Mouse (Mus musculus): ENCODE results near the gene Rhot2.

Gene Rhot2

DNA sequence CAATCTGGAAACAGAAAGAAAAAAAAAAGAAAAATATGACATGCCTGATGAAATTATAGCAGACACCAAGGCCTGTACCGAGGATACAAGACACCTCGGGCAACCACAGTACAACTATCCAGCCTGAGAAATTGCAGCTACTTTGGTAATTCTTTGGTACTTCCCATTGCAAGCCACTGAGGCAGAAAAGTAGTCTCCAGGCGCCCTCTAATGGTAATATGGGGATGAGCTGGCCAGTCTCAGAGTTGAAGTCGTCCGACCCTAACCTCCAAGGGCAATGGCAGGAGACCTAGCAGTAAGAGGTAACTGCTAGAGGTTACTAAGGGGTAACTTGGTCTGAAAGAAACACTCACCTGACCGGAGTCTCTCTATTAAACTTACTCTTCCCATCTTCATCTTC is 43.6 kb downstream of the Rhot2 start:
- DNase-seq (ENCODE audit: extremely low read depth, low read depth) = peak; percentile 59

DNA sequence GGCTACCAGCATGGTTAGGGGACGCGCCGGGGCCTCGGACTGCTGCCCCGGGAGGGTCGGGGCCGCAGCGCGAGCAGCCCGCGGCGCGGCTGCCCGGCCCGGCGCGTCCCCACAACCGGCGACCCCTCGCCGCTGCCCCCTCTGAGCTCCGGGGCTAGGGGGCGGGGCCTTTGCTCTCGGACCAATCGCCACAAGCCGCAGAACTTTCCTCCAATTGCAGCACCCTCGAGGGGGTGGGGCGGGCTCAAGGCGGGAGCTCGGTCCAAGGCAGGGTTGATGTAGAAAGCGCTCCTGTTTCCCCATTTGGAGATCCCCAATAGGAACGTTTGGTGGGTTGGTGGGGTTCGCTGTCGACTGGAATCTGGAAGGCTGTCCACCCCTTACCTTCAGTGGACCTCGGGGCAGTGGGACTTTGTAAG is 47.7 kb downstream of the Rhot2 start, which contains the start of gene Metrn:
Gene Metrn, minus strand, starts transcription at position 186 of the 419 bp plus-strand sequence.
- peak; percentile 81 for DNase-seq (ENCODE audit: extremely low read depth, low read depth)

DNA sequence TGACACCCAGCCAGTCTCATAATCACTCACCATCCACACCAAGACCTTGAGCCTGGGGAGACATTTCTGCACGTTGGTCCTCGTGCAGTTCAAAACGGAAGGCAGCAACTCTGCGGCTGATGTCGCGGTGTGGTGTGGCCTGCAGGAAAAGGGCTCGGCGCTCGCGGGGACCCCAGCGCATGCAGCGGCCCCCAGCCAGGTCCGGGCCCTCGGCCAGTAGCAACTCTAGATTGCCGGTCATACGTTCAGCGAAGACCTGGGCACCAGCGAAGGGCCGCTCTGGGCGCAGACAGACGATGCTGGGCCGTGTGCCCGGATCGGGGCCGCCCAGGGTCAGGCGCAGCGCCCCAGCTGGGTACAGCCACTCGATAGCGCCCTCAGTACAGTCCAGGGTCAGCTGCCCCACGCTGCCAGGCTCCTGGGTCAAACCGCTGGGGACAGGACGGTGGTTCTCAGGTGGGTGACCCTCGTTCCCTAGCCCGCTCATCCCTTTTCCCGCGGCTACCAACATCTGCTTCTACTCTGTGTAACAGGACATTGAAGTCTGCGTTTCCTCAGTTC is 48.4 kb downstream of the Rhot2 start:
- DNase-seq (ENCODE audit: extremely low read depth, low read depth) = no peak

DNA sequence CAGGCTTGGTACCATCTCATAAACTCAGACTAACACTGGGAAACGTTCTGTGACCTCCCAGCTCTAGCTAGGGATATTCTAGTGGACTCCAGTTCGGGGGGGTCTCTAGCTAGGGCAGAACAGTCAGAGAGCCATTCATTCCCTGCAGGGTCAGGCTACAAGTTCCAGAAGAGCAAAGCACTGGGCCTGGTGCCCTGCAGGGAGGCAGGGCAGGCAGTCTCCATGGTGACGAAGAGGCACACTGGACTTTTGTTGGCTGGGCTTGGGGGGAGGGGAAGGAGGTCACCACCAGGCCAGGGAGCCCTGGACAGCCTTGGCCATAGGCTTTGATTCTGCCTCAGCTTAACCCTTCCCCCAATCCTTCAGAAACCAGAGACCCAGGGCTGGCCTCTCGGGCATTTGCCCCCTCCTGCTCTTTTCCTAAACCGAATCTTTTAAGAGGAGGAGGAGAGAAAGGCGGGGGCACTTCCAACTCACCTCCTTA is 49.0 kb downstream of the Rhot2 start, which contains the start of gene AC134908.4:
Gene AC134908.4, minus strand, starts transcription at position 51 of the 484 bp plus-strand sequence.
- no peak for DNase-seq (ENCODE audit: extremely low read depth, low read depth)

DNA sequence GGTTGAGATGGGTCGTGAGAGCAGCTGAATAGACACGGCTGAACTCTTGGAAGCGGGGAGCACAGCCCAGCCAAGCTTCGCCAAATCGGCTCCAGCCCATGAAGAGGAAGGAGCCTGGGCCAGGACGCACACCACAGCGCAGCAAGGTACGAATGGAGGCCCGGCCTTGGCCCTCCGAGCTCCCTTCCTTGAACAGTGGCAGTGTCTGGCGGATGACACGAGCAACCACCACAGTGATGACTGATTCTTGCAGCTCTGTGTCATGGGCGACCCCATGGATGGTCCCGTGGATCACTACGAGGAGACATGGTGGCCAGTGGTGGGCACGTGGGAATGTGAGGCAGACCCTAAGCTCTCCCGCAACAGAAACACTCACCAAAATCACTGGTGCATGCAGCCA is 49.7 kb downstream of the Rhot2 start:
- no peak for DNase-seq (ENCODE audit: extremely low read depth, low read depth)

DNA sequence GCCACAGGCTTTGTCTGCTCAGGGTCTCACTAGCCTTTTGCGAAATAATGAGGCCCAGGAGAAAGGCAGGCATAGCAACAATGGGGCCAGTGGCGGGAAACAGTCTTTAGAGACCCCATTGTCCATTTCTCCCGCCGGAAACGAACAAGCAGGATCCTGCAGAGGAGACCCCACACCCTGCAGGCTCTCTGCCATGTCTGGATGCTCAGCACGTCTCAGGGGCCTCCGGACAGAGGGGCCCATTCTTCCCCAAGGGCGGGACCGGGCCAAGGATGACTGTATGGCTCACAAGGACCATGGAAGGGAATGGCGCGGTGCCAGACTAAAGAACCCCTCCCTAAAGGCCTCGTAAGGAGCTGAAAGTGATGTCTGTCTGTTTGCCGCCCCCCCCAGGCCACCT is 50.5 kb downstream of the Rhot2 start:
- no peak for DNase-seq (ENCODE audit: extremely low read depth, low read depth)

DNA sequence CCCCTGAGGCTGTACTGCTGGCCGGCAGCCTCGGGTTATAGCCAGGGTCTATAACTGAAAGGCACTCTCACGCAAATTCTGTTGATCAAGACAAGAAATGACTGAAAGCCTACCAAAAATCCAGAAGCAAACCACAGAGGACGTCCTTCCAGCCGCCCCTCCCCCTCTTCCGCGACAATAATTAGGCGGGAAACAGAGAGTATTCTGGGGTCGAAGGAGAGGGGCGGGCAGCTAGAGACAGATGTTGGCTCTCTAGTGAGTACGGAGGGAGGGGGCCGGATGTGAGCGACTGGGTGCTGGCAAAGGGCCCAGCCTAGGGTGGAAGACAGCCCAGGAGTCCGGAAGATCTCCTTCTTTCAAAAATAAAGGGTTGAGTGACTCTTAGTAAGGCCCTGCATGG is 52.0 kb downstream of the Rhot2 start, which contains the start of gene Fam173a:
Gene Fam173a, minus strand, starts transcription at position 287 of the 400 bp plus-strand sequence.
- peak; percentile 82 for DNase-seq (ENCODE audit: extremely low read depth, low read depth)

DNA sequence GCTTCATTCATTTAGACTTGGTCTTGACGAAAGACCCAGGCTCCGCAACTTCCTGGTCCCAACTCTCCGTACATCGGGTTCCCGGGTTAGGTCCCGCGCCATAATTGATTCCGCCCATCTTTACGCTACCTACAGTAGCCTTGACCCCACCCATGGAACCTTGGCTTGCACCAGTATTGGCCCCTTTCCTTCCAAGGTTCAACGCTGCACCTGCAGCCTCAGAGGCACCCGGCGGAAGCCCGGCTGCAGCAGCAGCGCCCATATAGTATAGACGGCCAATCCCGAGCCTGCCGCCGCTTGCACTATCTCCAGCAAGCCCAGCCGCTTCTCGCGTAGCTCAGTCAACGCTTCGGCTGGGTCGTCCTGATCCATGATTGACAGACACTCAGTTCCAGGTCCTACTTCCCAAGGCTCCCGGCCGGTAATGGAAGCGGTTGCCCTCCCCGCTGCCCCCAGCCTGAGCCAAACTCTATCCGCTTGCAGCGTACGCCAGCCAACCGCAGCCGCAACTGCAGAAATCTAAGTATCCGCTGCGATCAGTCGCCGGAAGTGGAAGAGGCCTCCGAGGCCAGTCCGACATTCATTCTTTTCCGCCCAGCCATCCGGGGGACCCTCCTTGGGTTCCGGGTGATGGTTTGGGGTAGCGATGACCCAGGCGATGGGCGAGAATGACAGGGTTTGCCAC is 52.7 kb downstream of the Rhot2 start:
- peak; percentile 76 for DNase-seq (ENCODE audit: extremely low read depth, low read depth)

DNA sequence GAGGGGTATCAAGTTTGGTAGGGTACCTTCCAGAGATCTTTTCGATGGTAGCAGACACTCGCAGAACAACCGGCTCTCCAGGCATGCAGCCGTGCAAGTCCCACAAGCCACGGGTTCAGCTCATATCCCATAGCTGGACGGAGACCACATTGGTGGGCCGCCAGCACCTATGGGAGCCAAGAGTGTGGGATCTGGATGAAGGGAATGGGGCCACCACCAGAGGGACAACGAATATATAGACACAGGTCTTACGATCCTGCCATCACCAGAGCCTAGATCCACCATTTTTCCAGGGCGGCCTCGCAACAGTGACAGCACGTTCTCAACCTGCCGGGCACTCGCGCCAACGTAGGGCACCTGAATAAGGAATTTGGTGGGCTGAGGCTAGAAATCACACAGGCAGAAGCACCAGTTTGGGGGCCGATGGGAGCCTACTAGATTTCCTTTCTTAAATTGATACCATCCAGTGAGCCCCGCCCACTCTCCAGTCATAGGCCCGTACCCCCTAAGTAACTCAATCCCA is 53.3 kb downstream of the Rhot2 start:
- no peak for DNase-seq (ENCODE audit: extremely low read depth, low read depth)

Data from MEL-GATA-1-ER (cell line).